Mouse (Mus musculus) ES-E14 (cell line): ENCODE data around the gene Tigd2. TPM values are rescaled to one million over a fixed set of nuclear protein-coding genes. Genes with fewer than 3 reads are reported as not detected.

ENCODE experiments used
- DNase-seq: peaks from one replicate; pipeline ENCODE4 v3.0.0-alpha.2; 2013; ENCODE audit warnings: low read depth, low spot score
- H3K27ac ChIP-seq: 2 replicates; pipeline ENCODE4 v1.5.1; 2012; ENCODE audit warnings: low read depth, mild to moderate bottlenecking, low read length, moderate library complexity, mixed read lengths; ENCODE audit not compliant: poor library complexity, insufficient read depth, severe bottlenecking
- H3K36me3 ChIP-seq: 2 replicates; pipeline ENCODE4 v1.6.1; 2012; ENCODE audit warnings: mild to moderate bottlenecking, low read length, moderate library complexity, mixed read lengths; ENCODE audit not compliant: control insufficient read depth, poor library complexity, insufficient read depth, severe bottlenecking
- H3K4me1 ChIP-seq, 2 experiments: fragments of 150-350 bp in 1 of 2; sonication (generic) in 1 of 2; 2 replicates each; pipeline ENCODE4 v1.6.1; 2012; ENCODE audit warnings: low read length in 2 of 2, mild to moderate bottlenecking in 1 of 2, mixed read lengths in 1 of 2; ENCODE audit not compliant: control insufficient read depth in 2 of 2, insufficient read depth in 2 of 2, poor library complexity in 1 of 2
- H3K4me3 ChIP-seq, 2 experiments: fragments of 150-350 bp in 1 of 2; sonication (generic) in 1 of 2; 2 replicates each; pipeline ENCODE4 v1.5.1; 2012; ENCODE audit warnings: low read length in 2 of 2, low read depth in 1 of 2, mild to moderate bottlenecking in 1 of 2, mixed read lengths in 1 of 2; ENCODE audit not compliant: insufficient read depth in 1 of 2, poor library complexity in 1 of 2, severe bottlenecking in 1 of 2
- H3K9ac ChIP-seq: 2 replicates; pipeline ENCODE4 v1.6.1; 2012; ENCODE audit warnings: low read depth, mild to moderate bottlenecking, low read length, mixed read lengths; ENCODE audit not compliant: poor library complexity, insufficient read depth, severe bottlenecking
- H3K9me3 ChIP-seq: fragments of 150-350 bp; sonication (generic); 2 replicates; pipeline ENCODE4 v1.6.1; 2012; ENCODE audit warnings: low read depth, mild to moderate bottlenecking, low read length; ENCODE audit not compliant: control insufficient read depth, insufficient read depth
- CHD2 ChIP-seq: IDR thresholded peaks from 2 replicates; pipeline ENCODE4 v1.6.1; 2014; ENCODE audit warnings: mild to moderate bottlenecking, low read depth, low read length, inconsistent platforms
- HCFC1 ChIP-seq: IDR thresholded peaks from 2 replicates; pipeline ENCODE4 v1.6.1; 2012; ENCODE audit warnings: low read length, inconsistent platforms, borderline replicate concordance; ENCODE audit not compliant: insufficient read depth
- MAFK ChIP-seq: IDR thresholded peaks from 2 replicates; pipeline ENCODE4 v1.6.1; 2014; ENCODE audit warnings: mild to moderate bottlenecking, low read depth, low read length, inconsistent platforms; ENCODE audit not compliant: insufficient read depth
- ZC3H11A ChIP-seq: IDR thresholded peaks from 2 replicates; pipeline ENCODE4 v1.6.1; 2012; ENCODE audit warnings: low read depth, mild to moderate bottlenecking, inconsistent platforms, low read length, borderline replicate concordance
- ZNF384 ChIP-seq: IDR thresholded peaks from 2 replicates; pipeline ENCODE4 v1.6.1; 2012; ENCODE audit warnings: low read depth, low read length, inconsistent platforms
- in situ Hi-C, 2 experiments: fragments of 600-800 bp; cut with MboI; formaldehyde crosslinking; loops; one replicate each; pipeline ENCODE4 v1.15.1; 2025; ENCODE audit warnings: low sequenced_read_pairs in 2 of 2, inconsistent platforms in 1 of 2; ENCODE audit not compliant: unreplicated experiment in 2 of 2
- total RNA-seq: library from RNA; depleted of rRNA; stranded (reverse); fragments of 300-350 nt; gene quantifications from 2 replicates; pipeline ENCODE4 v1.2.3, GENCODE M21; 2012; rRNA removed

Gene Tigd2
- 6.1 and 6.6 TPM in 2 replicates for total RNA-seq

- peaks cover 3 to 4% of the 10 kb centered on the region in 2 experiments; a peak in 2 of 4 replicates for H3K4me1 ChIP-seq
- no peak for TF ChIP-seq MAFK
- TF ChIP-seq ZNF384: peak; percentile 24; the same call in 1 of the 2 replicates
- TF ChIP-seq HCFC1: no peak
- no peak for TF ChIP-seq CHD2
- no peak for TF ChIP-seq ZC3H11A
- H3K36me3 ChIP-seq: no peaks in the 10 kb centered on the region
- no peak within 1 kb of the TSS for H3K27ac ChIP-seq
- H3K9ac ChIP-seq: peak within 1 kb of the TSS; percentile 85
- H3K9me3 ChIP-seq: no peaks in the 10 kb centered on the region
- DNase-seq: peak; percentile 83
- peak within 1 kb of the TSS; percentile 75 to 86 for H3K4me3 ChIP-seq
- in situ Hi-C loops: no loop called here
These were observed at the start of gene Tigd2 for GRCm38 (mm10) chr6:59208685-59209298. Tigd2 (plus strand) TSS chr6:59208870.

- in situ Hi-C loops: no loop called here
- TF ChIP-seq CHD2 (no peak), MAFK (no peak)
- H3K27ac ChIP-seq: no peak overlapping the region
- no peak overlapping the region for H3K4me3 ChIP-seq
- no peaks in the 10 kb centered on the region for H3K4me1 ChIP-seq
- no peaks in the 10 kb centered on the region for H3K9me3 ChIP-seq
- H3K9ac ChIP-seq: no peak overlapping the region
- H3K36me3 ChIP-seq: no peaks in the 10 kb centered on the region
- no peak for DNase-seq
These were observed 46.7 kb upstream of the Tigd2 start for GRCm38 (mm10) chr6:59161801-59162478.

GRCm38 (mm10) chr6:59162887-59163286 is 45.8 kb upstream of the Tigd2 start:
- Histone ChIP-seq H3K9ac (no peak overlapping the region), H3K9me3 (no peaks in the 10 kb centered on the region), H3K4me1 (no peaks in the 10 kb centered on the region), H3K36me3 (no peaks in the 10 kb centered on the region), H3K4me3 (no peak overlapping the region), H3K27ac (no peak overlapping the region)
- DNase-seq: no peak
- in situ Hi-C loops: no loop called here
- no peak for TF ChIP-seq MAFK
- TF ChIP-seq HCFC1: no peak
- no peak for TF ChIP-seq ZNF384
- no peak for TF ChIP-seq CHD2
- no peak for TF ChIP-seq ZC3H11A

- Histone ChIP-seq H3K27ac (no peak overlapping the region), H3K4me1 (peaks cover 0 to 2% of the 10 kb centered on the region in 2 experiments; a peak in 1 of 4 replicates), H3K36me3 (no peaks in the 10 kb centered on the region), H3K9ac (no peak overlapping the region), H3K9me3 (no peaks in the 10 kb centered on the region), H3K4me3 (no peak overlapping the region)
- DNase-seq: no peak
- no peak for TF ChIP-seq HCFC1
- TF ChIP-seq CHD2: no peak
- TF ChIP-seq MAFK: no peak
- TF ChIP-seq ZC3H11A: no peak
- no peak for TF ChIP-seq ZNF384
- in situ Hi-C loops: no loop called here
These were observed 45.3 kb upstream of the Tigd2 start for GRCm38 (mm10) chr6:59163407-59163806.
